Mouse (Mus musculus) cerebellum, postnatal 14 days (tissue): Measurements from ENCODE around the gene Jak2.

Experiments
- DNase-seq, 2 experiments: peaks; one replicate each; pipeline ENCODE4 v3.0.0; 2021; ENCODE audit warnings: mixed read lengths in 2 of 2

Gene Jak2

DNA sequence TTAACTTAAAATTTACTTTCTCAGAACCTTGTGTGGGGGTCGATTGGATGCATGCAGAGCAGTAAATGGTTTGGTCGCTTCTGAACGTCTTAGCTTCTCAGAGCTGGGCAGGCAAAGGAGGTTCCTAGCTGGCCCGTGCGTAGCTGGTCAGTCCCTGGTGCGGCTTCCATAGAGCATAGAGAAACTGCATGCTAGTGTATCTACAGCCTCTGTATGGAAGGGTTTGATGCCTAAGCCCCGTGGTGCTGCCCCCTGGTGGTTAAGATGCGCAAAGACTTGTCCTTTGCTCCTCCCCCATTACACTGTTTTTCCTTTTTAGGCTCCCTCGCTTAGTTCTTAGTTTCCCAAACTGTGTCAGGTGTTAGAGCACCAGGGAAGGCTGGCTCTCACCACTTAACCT is 2.1 kb downstream of the Jak2 start:
- peak; percentile 90 to 92 for DNase-seq

- no peak for DNase-seq
Measured at GRCm38 (mm10) chr19:29254671-29255070, 3.0 kb downstream of the Jak2 start.

GRCm38 (mm10) chr19:29255327-29256027 is 3.8 kb downstream of the Jak2 start:
- DNase-seq = no peak

- no peak for DNase-seq
Measured at GRCm38 (mm10) chr19:29261638-29262037, 10.0 kb downstream of the Jak2 start.

GRCm38 (mm10) chr19:29263492-29263891 is 11.9 kb downstream of the Jak2 start:
- no peak for DNase-seq

- DNase-seq = peak; percentile 55 to 61
Measured at GRCm38 (mm10) chr19:29265538-29265937, 13.9 kb downstream of the Jak2 start.

DNA sequence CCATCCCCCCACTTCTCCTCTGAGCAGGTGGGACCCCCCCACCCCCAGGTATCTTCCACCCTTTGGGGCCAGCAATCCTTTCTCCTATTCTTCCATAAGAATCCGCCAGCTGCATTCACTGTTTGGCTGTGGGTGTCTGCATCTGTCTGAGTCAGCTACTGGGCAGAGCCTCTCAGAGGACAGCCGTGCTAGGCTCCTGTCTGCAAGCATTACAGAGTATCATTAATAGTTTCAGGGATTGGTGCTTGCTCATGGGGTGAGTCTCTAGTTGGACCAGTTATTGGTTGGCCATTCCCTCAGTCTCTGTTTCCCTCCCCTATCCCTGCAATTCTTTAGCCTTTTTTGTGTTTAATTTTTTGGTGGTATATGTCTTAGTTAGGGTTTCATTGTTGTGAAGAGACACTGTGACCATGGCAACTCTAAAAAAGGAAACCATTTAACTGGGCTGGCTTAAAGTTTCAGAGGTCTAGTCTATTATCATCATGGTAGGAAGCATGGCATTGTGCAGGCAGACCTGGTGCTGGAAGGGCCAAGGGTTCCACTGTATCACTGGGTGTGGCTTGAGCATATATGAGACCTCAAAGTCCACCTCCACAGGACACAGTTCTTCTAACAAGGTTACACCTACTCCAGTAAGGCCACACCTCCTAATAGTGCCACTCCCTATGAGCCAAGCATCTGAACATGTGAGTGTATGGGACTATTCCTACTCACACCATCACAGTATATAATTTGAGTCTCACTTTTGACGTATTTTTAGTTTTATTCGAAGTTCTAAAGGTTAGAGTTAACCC is 15.6 kb downstream of the Jak2 start:
- DNase-seq = no peak

GRCm38 (mm10) chr19:29268788-29269321 is 17.2 kb downstream of the Jak2 start:
- DNase-seq = no peak

DNA sequence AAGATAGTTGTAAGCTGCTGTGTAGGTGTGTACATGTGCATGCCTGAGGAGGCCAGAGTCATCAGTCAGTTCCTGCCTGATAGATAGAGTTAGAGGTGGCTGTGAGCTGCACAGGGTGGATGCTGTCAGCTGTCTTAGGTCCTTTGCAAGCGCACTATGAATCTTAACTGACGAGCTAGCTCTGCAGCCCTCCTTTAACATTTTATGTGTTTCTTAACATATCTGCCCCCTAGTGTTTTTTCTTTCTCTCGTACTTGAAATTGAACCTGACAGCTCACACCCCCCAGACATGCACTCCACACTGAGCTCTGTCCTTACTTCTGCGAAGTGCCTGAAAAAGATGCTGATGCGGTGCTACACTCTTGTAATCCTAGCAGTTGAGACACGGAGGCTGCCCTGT is 18.6 kb downstream of the Jak2 start:
- DNase-seq = no peak

- no peak for DNase-seq
Measured at GRCm38 (mm10) chr19:29271147-29271578, 19.5 kb downstream of the Jak2 start.

DNA sequence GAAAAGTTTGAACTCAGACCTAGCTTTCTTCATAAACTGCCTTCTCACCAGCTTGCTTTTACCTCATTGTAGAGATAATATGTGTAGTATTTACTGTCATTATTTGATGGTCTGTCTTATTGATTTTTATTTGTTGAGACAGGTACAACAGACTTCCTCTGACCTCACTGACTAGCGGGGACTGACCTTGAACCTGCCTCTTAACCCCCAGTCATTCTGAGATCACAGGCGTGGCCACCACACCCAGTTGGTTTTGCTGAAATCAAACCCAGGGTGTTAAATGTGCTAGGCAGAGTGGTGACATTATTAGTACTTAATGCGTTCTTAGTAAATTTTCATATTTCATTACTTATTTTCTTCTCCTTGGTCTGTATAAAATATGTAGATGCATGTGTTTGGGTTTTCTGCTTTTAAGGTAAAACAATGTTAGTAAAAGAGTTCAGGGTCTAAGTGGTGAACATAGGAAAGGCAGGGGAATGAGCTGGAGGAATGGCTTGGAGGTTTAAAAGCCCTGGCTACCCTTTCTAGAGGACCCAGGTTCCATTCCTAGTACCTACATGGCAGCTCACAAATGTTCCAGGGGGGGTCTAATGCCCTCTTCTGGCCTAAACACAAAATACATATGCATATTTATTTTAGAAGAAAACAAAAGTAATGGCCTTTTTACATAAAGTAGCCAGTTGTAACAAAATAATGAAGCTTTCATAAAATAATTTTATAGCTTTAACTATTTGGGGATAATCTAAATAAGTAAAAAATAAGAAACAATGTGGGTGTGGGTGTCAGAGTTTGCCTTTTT is 20.6 kb downstream of the Jak2 start:
- no peak for DNase-seq

GRCm38 (mm10) chr19:29276414-29276813 is 24.8 kb downstream of the Jak2 start:
- DNase-seq = no peak

DNA sequence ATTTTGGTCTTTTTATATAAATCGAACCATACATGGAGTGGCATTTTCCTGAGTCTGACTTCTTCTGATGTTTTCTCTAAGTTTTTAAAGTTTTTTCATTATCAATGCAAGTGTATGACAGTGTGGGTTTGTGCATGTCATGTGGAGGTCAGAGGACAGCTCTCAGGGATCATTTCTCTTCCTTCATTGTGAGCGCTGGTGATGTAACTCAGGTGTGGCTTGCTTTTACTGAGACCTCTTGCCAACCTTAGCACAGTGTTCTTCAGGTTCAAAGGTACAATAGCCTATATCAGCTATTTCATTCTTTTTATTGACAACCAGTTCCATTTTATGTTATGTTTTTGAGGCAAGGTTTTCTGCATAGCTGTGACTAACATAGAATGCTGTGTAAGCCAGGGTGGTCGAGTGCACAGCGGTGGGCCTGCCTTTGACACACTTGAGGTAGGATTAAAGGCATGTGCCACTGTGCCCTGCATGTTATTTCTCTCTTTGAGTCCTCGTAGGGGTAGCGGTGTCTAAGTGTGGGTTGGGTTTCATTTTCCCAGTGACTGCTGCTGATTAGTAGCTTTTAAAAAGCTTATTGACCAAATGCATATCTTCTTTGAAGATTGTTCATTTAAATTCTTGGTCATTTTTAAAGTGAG is 27.4 kb downstream of the Jak2 start:
- no peak for DNase-seq

- DNase-seq = no peak
Measured at GRCm38 (mm10) chr19:29285451-29285869, 33.8 kb downstream of the Jak2 start.

DNA sequence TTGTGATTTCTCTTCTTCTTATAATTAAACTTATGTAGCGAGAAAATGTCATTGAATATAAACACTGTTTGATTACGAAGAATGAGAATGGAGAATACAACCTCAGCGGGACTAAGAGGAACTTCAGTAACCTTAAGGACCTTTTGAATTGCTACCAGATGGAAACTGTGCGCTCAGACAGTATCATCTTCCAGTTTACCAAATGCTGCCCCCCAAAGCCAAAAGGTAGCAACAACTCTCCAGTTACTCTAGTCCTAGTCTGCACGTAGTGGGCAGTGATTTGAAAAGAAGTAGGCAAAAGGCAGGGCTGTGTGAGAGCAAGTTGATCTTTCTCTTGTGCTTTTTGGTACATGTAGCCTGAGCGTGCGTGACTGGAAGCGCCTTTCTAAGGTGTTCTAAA is 36.2 kb downstream of the Jak2 start:
- DNase-seq = no peak

- DNase-seq = no peak
Measured at GRCm38 (mm10) chr19:29291532-29291931, 39.9 kb downstream of the Jak2 start.

GRCm38 (mm10) chr19:29292546-29292945 is 40.9 kb downstream of the Jak2 start:
- no peak for DNase-seq

DNA sequence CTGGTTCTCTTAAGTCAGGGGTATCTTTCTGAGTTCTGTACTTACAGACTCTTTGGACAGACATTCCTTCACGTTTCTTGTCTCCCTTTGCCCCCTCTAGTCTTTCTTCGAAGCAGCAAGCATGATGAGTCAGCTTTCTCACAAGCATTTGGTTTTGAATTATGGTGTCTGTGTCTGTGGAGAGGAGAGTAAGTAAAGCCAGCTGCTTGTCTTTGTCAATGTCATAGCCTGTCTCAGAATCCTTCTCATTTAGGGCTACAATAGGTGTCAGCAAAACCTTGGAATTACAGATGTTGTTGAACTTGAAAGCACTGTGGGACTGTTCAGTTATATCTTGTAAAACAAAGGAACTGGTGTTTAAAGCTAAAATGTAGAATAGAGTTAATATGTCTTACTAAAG is 43.1 kb downstream of the Jak2 start:
- no peak for DNase-seq

GRCm38 (mm10) chr19:29296166-29296565 is 44.5 kb downstream of the Jak2 start:
- no peak for DNase-seq

- DNase-seq = no peak
Measured at GRCm38 (mm10) chr19:29297366-29297765, 45.7 kb downstream of the Jak2 start.

DNA sequence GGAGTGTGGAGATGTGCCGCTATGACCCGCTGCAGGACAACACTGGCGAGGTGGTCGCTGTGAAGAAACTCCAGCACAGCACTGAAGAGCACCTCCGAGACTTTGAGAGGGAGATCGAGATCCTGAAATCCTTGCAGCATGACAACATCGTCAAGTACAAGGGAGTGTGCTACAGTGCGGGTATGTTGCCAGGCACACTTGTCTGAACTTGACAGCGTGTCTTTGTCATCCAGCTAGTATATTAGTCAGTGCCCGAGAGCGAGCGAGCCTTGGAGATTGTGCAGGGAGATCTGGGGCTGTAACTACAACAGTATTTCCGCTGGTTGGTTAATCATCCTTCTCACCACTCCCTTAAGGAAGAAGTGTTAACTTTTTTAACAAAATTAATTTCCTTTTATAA is 49.3 kb downstream of the Jak2 start:
- no peak for DNase-seq

GRCm38 (mm10) chr19:29302119-29302518 is 50.5 kb downstream of the Jak2 start:
- no peak for DNase-seq

- no peak for DNase-seq
Measured at GRCm38 (mm10) chr19:29308832-29309231, 57.2 kb downstream of the Jak2 start.
